Mouse (Mus musculus) thymus, postnatal 25 days (tissue): ENCODE data around the gene Cep72.
"Not testable (repeated sequence)": the region's sequence is repeated elsewhere in the genome, so short reads cannot be mapped to it uniquely, and the experiment has no call there.

Experiments
- DNase-seq: peaks from one replicate; pipeline ENCODE4 v3.0.0; 2022

Cep72 gene

GRCm38 (mm10) chr13:74029013-74029412 is 33.1 kb downstream of the Cep72 start:
- no peak for DNase-seq

GRCm38 (mm10) chr13:74028116-74028515 is 34.0 kb downstream of the Cep72 start:
- DNase-seq: no peak

GRCm38 (mm10) chr13:74026215-74026614 is 35.9 kb downstream of the Cep72 start:
- DNase-seq: peak; percentile 20

- no peak for DNase-seq
These were observed 36.7 kb downstream of the Cep72 start for GRCm38 (mm10) chr13:74025151-74026081.

GRCm38 (mm10) chr13:74019006-74019405 is 43.1 kb downstream of the Cep72 start:
- DNase-seq: not testable (repeated sequence)

- no peak for DNase-seq
These were observed 44.7 kb downstream of the Cep72 start for GRCm38 (mm10) chr13:74017426-74017825.

GRCm38 (mm10) chr13:74015908-74016307 is 46.2 kb downstream of the Cep72 start:
- DNase-seq: no peak

- no peak for DNase-seq
These were observed 51.4 kb downstream of the Cep72 start for GRCm38 (mm10) chr13:74010678-74011077.

GRCm38 (mm10) chr13:74009791-74010614 is 52.1 kb downstream of the Cep72 start:
- peak; percentile 39 for DNase-seq

- peak; percentile 94 for DNase-seq
These were observed 53.0 kb downstream of the Cep72 start, which contains the start of gene Tppp for GRCm38 (mm10) chr13:74008948-74009718. Tppp (plus strand) TSS chr13:74009407.

- not testable (repeated sequence) for DNase-seq
These were observed 53.9 kb downstream of the Cep72 start for GRCm38 (mm10) chr13:74008216-74008615.

GRCm38 (mm10) chr13:74006881-74007280 is 55.2 kb downstream of the Cep72 start:
- not testable (repeated sequence) for DNase-seq

GRCm38 (mm10) chr13:74001492-74001891 is 60.6 kb downstream of the Cep72 start:
- no peak for DNase-seq

- DNase-seq: no peak
These were observed 61.1 kb downstream of the Cep72 start for GRCm38 (mm10) chr13:74000961-74001360.

GRCm38 (mm10) chr13:74000519-74000918 is 61.6 kb downstream of the Cep72 start:
- DNase-seq: no peak

- no peak for DNase-seq
These were observed 65.6 kb downstream of the Cep72 start for GRCm38 (mm10) chr13:73996456-73996855.

GRCm38 (mm10) chr13:73991267-73991666 is 70.8 kb downstream of the Cep72 start:
- DNase-seq: no peak

- no peak for DNase-seq
These were observed 71.3 kb downstream of the Cep72 start for GRCm38 (mm10) chr13:73990761-73991160.

GRCm38 (mm10) chr13:73990325-73990724 is 71.8 kb downstream of the Cep72 start:
- DNase-seq: no peak
